Mouse (Mus musculus) gastrocnemius, postnatal 25 days (tissue): Measurements from ENCODE around the gene Fryl. TPM values are rescaled to one million over a fixed set of nuclear protein-coding genes. Genes with fewer than 3 reads are reported as not detected.
"Not testable (repeated sequence)": the region's sequence is repeated elsewhere in the genome, so short reads cannot be mapped to it uniquely, and the experiment has no call there.

ENCODE experiments used
- DNase-seq: peaks from one replicate; pipeline ENCODE4 v3.0.0; 2022
- total RNA-seq, 2 experiments: library from RNA; stranded (reverse); gene quantifications; 1 replicate in 1 of 2; 2 replicates in 1 of 2; pipeline ENCODE4 v1.2.3; 2021

Gene Fryl
- total RNA-seq, 2 experiments from 2014 or later: 14.6 to 15.2 TPM

GRCm38 (mm10) chr5:73008230-73008629 lies 248.2 kb downstream of the Fryl start:
- DNase-seq: not testable (repeated sequence)

GRCm38 (mm10) chr5:73007582-73007959 lies 248.8 kb downstream of the Fryl start:
- DNase-seq: no peak

- peak; percentile 7 for DNase-seq
Measured at GRCm38 (mm10) chr5:73006784-73007581, 249.4 kb downstream of the Fryl start, which contains the start of gene Slc10a4. TSS of gene Slc10a4 (plus strand) at chr5:73006883.

- no peak for DNase-seq
Measured at GRCm38 (mm10) chr5:73004046-73004445, 252.4 kb downstream of the Fryl start.

- DNase-seq: not testable (repeated sequence)
Measured at GRCm38 (mm10) chr5:72998546-72998945, 257.9 kb downstream of the Fryl start.

- no peak for DNase-seq
Measured at GRCm38 (mm10) chr5:72995379-72995778, 261.0 kb downstream of the Fryl start.

GRCm38 (mm10) chr5:72994928-72995327 lies 261.5 kb downstream of the Fryl start:
- DNase-seq: no peak

GRCm38 (mm10) chr5:72994424-72994823 lies 262.0 kb downstream of the Fryl start:
- no peak for DNase-seq

GRCm38 (mm10) chr5:72992474-72992873 lies 263.9 kb downstream of the Fryl start:
- no peak for DNase-seq

- DNase-seq: no peak
Measured at GRCm38 (mm10) chr5:72989756-72990155, 266.7 kb downstream of the Fryl start.

- no peak for DNase-seq
Measured at GRCm38 (mm10) chr5:72987786-72988185, 268.6 kb downstream of the Fryl start.

- no peak for DNase-seq
Measured at GRCm38 (mm10) chr5:72984091-72984490, 272.3 kb downstream of the Fryl start.

GRCm38 (mm10) chr5:72976539-72976938 lies 279.9 kb downstream of the Fryl start:
- no peak for DNase-seq

- no peak for DNase-seq
Measured at GRCm38 (mm10) chr5:72975996-72976395, 280.4 kb downstream of the Fryl start.

GRCm38 (mm10) chr5:72974602-72975001 lies 281.8 kb downstream of the Fryl start, which contains the start of gene Gm10135:
TSS of gene Gm10135 (minus strand) at chr5:72974702.
- no peak for DNase-seq

- DNase-seq: no peak
Measured at GRCm38 (mm10) chr5:72972934-72973333, 283.5 kb downstream of the Fryl start.

GRCm38 (mm10) chr5:72972435-72972834 lies 284.0 kb downstream of the Fryl start:
- no peak for DNase-seq

Other genes starting within 250 kb of the Fryl start
- gene Slc10a4, start 249.7 kb downstream of the Fryl start, total RNA-seq: not detected
- gene Ociad1, start 36.2 kb upstream of the Fryl start, total RNA-seq: 100 to 1,000 TPM; 137 TPM
- gene Ociad2, start 84.4 kb upstream of the Fryl start, total RNA-seq: 10 to 100 TPM; 27.1 to 29.5 TPM
- gene Cwh43, start 149.5 kb upstream of the Fryl start, total RNA-seq: not detected
- gene Dcun1d4, start 224.4 kb upstream of the Fryl start, total RNA-seq: 1 to 10 TPM; 8.1 to 9.0 TPM